ENCODE assay signal across 12 mouse cellular contexts in the genomic region with DNA sequence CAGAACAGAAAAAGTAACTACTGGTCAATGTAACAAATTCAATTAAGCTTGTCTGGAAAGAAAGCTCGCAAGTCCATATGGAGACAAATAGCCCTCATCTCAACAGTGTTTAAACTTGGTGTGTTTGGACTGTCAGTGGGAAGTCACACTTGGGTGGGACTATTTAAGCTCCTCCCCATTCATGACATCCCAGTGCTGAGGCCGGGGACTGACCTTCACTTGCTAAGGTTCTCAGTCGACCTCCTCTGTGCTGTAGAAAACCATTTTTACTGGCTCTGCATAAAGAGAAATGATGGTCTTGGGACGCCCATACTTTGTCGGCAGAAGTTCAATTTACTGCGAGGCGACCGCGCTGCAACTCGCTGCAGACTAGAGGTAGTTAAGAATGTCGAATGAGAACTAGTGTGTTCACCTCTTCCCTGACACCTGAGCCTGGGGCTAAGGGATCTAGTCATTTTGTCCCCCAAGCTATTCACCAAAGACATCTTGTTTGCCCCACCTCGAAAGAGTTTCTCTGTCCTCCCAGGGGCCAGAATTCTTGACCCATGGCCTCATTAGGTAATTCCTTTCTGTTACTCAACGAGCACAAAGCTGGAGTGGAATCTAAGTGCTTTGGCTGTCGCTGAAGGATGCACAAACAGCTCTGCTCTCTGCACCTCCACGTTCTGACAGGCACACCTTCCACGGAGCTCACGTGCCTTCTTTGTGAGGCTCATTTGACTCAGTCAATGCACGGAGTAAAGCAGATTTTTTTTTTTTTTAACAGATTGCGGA. TPM values are rescaled to one million over a fixed set of nuclear protein-coding genes. Genes with fewer than 3 reads are reported as not detected.
DNase-seq lines count a peak whose midpoint lies in the region; ATAC-seq and TF ChIP-seq lines count a peak whose summit lies in the region.
"Had no signal": no experiment of that assay in that cellular context is flagged by ENCODE, and none has a peak within 500 bp of the region (broad histone marks: within the 10 kb centered on the region; RNA-seq: fewer than 3 reads in every experiment).

No protein-coding gene starts in this region.

- peaks cover 14% of the 10 kb centered on the region for H3K4me1 ChIP-seq in heart, embryonic 11.5 days (ENCODE audit: control insufficient read depth, insufficient read depth, low read length)
- peaks cover 27% of the 10 kb centered on the region for H3K4me1 ChIP-seq in heart, embryonic 15.5 days (replicated peaks)
- peaks cover 19% of the 10 kb centered on the region for H3K4me1 ChIP-seq in lung, postnatal 0 days (ENCODE audit: insufficient read depth, low read depth, low read length)
- peaks cover 28% of the 10 kb centered on the region for H3K4me1 ChIP-seq in forebrain, embryonic 15.5 days
- H3K4me1 ChIP-seq in forebrain, embryonic 11.5 days (replicated peaks; ENCODE audit: control insufficient read depth, insufficient read depth, low read length), result peaks cover 14% of the 10 kb centered on the region

- H3K9me3 ChIP-seq in heart, embryonic 11.5 days (replicated peaks; ENCODE audit: control insufficient read depth, low read length), result no peaks in the 10 kb centered on the region
- no peaks in the 10 kb centered on the region for H3K9me3 ChIP-seq in heart, embryonic 15.5 days (replicated peaks)
- no peaks in the 10 kb centered on the region for H3K9me3 ChIP-seq in lung, postnatal 0 days (ENCODE audit: low read length)
- H3K9me3 ChIP-seq in forebrain, embryonic 15.5 days, result no peaks in the 10 kb centered on the region
- H3K9me3 ChIP-seq in forebrain, embryonic 11.5 days (ENCODE audit: control insufficient read depth, low read length), result no peaks in the 10 kb centered on the region

- no peaks in the 10 kb centered on the region for H3K27me3 ChIP-seq in heart, embryonic 11.5 days (ENCODE audit: control insufficient read depth, insufficient read depth, low read length)
- H3K27me3 ChIP-seq in heart, embryonic 15.5 days, result no peaks in the 10 kb centered on the region
- H3K27me3 ChIP-seq in lung, postnatal 0 days (replicated peaks; ENCODE audit: insufficient read depth, low read length), result no peaks in the 10 kb centered on the region
- H3K27me3 ChIP-seq in forebrain, embryonic 15.5 days, result no peaks in the 10 kb centered on the region
- no peaks in the 10 kb centered on the region; the same call in 1 of the 2 replicates for H3K27me3 ChIP-seq in forebrain, embryonic 11.5 days (ENCODE audit: control insufficient read depth, insufficient read depth, low read length)

- 0 out of 2 replicates have a peak overlapping the region, but pooled peaks have one; percentile 25 for H3K27ac ChIP-seq in heart, embryonic 11.5 days (ENCODE audit: low read depth, low read length)
- H3K27ac ChIP-seq in heart, embryonic 15.5 days, result peak overlapping the region; percentile 55
- peak overlapping the region; percentile 91 for H3K27ac ChIP-seq in lung, postnatal 0 days (ENCODE audit: low read length)
- H3K27ac ChIP-seq in forebrain, embryonic 15.5 days (replicated peaks), result no peak overlapping the region
- no peak overlapping the region for H3K27ac ChIP-seq in forebrain, embryonic 11.5 days (ENCODE audit: low read depth, low read length)

- TF ChIP-seq CTCF in lung, postnatal 0 days (IDR thresholded peaks at IDR 0.05), result no peak

- H3K4me2 ChIP-seq in heart, embryonic 11.5 days, result no peak overlapping the region
- H3K4me2 ChIP-seq in heart, embryonic 15.5 days, result peak overlapping the region; percentile 61; the same call in 1 of the 2 replicates
- H3K4me2 ChIP-seq in lung, postnatal 0 days (replicated peaks; ENCODE audit: low read depth, low read length), result peak overlapping the region; percentile 14; the same call in 1 of the 2 replicates
- no peak overlapping the region for H3K4me2 ChIP-seq in forebrain, embryonic 15.5 days (replicated peaks)
- no peak overlapping the region for H3K4me2 ChIP-seq in forebrain, embryonic 11.5 days (ENCODE audit: low read depth, low read length, severe bottlenecking)
- H3K4me2 ChIP-seq: liver, embryonic 11.5 days had no signal

- no peak overlapping the region for H3K4me3 ChIP-seq in heart, embryonic 11.5 days (ENCODE audit: low read depth, low read length)
- no peak overlapping the region for H3K4me3 ChIP-seq in heart, embryonic 15.5 days
- H3K4me3 ChIP-seq in lung, postnatal 0 days (ENCODE audit: low read depth, low read length), result no peak overlapping the region
- H3K4me3 ChIP-seq in forebrain, embryonic 15.5 days, result no peak overlapping the region
- no peak overlapping the region for H3K4me3 ChIP-seq in forebrain, embryonic 11.5 days (ENCODE audit: low read depth, low read length)

- ATAC-seq in heart, embryonic 11.5 days (replicated peaks; ENCODE audit: insufficient number of reproducible peaks, low FRiP score, low TSS enrichment), result no peak
- ATAC-seq in heart, embryonic 15.5 days (replicated peaks; ENCODE audit: insufficient number of reproducible peaks, insufficient read depth, low FRiP score, low read depth), result no peak
- ATAC-seq in lung, postnatal 0 days, result peak; percentile 20
- no peak for ATAC-seq in forebrain, embryonic 15.5 days (replicated peaks)
- no peak for ATAC-seq in forebrain, embryonic 11.5 days (replicated peaks; ENCODE audit: low FRiP score)
- ATAC-seq: forebrain, postnatal 0 days had no signal

- DNase-seq in heart, postnatal 4 days, result no peak
- DNase-seq in Muller cell, postnatal 12 days (ENCODE audit: inconsistent ontology term), result peak; percentile 14
- peak; percentile 90 for DNase-seq in lung, postnatal 0 days (ENCODE audit: low spot score)
- DNase-seq in adrenal gland, postnatal 36 days, result no peak
- DNase-seq in forebrain, embryonic 11.5 days (ENCODE audit: low spot score), result no peak
- DNase-seq: thymus, adult 18-20 months had no signal

- H3K9ac ChIP-seq in heart, embryonic 11.5 days (ENCODE audit: low read depth, low read length), result no peak overlapping the region
- no peak overlapping the region for H3K9ac ChIP-seq in heart, embryonic 15.5 days
- H3K9ac ChIP-seq in lung, postnatal 0 days (replicated peaks; ENCODE audit: low read depth), result no peak overlapping the region
- no peak overlapping the region for H3K9ac ChIP-seq in forebrain, embryonic 15.5 days (replicated peaks)
- no peak overlapping the region for H3K9ac ChIP-seq in forebrain, embryonic 11.5 days (ENCODE audit: low read length)

- TF ChIP-seq EP300 in lung, postnatal 0 days (IDR thresholded peaks at IDR 0.05), result peak; percentile 61; the same call in 1 of the 2 replicates

- H3K36me3 ChIP-seq in heart, embryonic 11.5 days (ENCODE audit: control insufficient read depth, insufficient read depth, low read length), result no peaks in the 10 kb centered on the region
- H3K36me3 ChIP-seq in heart, embryonic 15.5 days, result no peaks in the 10 kb centered on the region
- H3K36me3 ChIP-seq in lung, postnatal 0 days (ENCODE audit: insufficient read depth, low read length), result no peaks in the 10 kb centered on the region
- no peaks in the 10 kb centered on the region for H3K36me3 ChIP-seq in forebrain, embryonic 15.5 days
- no peaks in the 10 kb centered on the region for H3K36me3 ChIP-seq in forebrain, embryonic 11.5 days (ENCODE audit: control insufficient read depth, insufficient read depth, low read length)

- 60% methylated on average over 19 of the region's 19 CpGs for WGBS in heart, embryonic 11.5 days (ENCODE audit: insufficient replicate concordance)
- 64% methylated on average over 19 of the region's 19 CpGs for whole genome bisulfite sequencing in heart, embryonic 15.5 days
- WGBS in lung, postnatal 0 days, result 43% methylated on average over 19 of the region's 19 CpGs
- WGBS in forebrain, embryonic 15.5 days, result 58% methylated on average over 19 of the region's 19 CpGs
- 64% methylated on average over 19 of the region's 19 CpGs for WGBS in forebrain, embryonic 11.5 days

RNA-seq across cellular contexts. Expression of gene Gsg1, which starts 3.0 kb away (rescaled TPM):
- polyA plus RNA-seq in heart, embryonic 11.5 days (2014; fragmentation: Nextera tagmentation; extraction: Ambion mirVana), result 1.0 and 1.1 TPM in 2 replicates
- total RNA-seq in heart, postnatal 4 days (2021), result under 1 TPM; 0.81 to 0.88 TPM
- 0.58 and 0.72 TPM in 2 replicates for polyA plus RNA-seq in heart, embryonic 15.5 days (2015; fragmentation: Nextera tagmentation; extraction: Ambion mirVana)
- 2.9 and 5.5 TPM in 2 replicates for polyA plus RNA-seq in lung, postnatal 0 days (2015; fragmentation: Nextera tagmentation; extraction: Ambion mirVana)
- 0.22 and 0.31 TPM in 2 replicates for polyA plus RNA-seq in forebrain, embryonic 15.5 days (2015; fragmentation: Nextera tagmentation; extraction: Ambion mirVana)
- total RNA-seq in adrenal gland, postnatal 36 days (2021), result not detected
- polyA plus RNA-seq in forebrain, embryonic 11.5 days (2014; fragmentation: Nextera tagmentation; extraction: Ambion mirVana), result 0.29 and 0.99 TPM in 2 replicates
- total RNA-seq: adrenal gland, adult 18-20 months had no signal

RNA-seq across cellular contexts. Expression of gene Hebp1, which starts 53.3 kb away (rescaled TPM):
- polyA plus RNA-seq in heart, embryonic 11.5 days (2014; fragmentation: Nextera tagmentation; extraction: Ambion mirVana), result 7.2 and 15.2 TPM in 2 replicates
- 10 to 100 TPM; 45.0 to 59.6 TPM for total RNA-seq in heart, postnatal 4 days (2021)
- 10.2 and 14.3 TPM in 2 replicates for polyA plus RNA-seq in heart, embryonic 15.5 days (2015; fragmentation: Nextera tagmentation; extraction: Ambion mirVana)
- polyA plus RNA-seq in lung, postnatal 0 days (2015; fragmentation: Nextera tagmentation; extraction: Ambion mirVana), result 16.3 and 16.5 TPM in 2 replicates
- 2.6 and 2.8 TPM in 2 replicates for polyA plus RNA-seq in forebrain, embryonic 15.5 days (2015; fragmentation: Nextera tagmentation; extraction: Ambion mirVana)
- total RNA-seq in adrenal gland, postnatal 36 days (2021), result 10 to 100 TPM; 18.2 to 28.0 TPM
- polyA plus RNA-seq in forebrain, embryonic 11.5 days (2014; fragmentation: Nextera tagmentation; extraction: Ambion mirVana), result 3.0 and 4.0 TPM in 2 replicates

RNA-seq across cellular contexts. Expression of gene Fam234b, which starts 53.3 kb away (rescaled TPM):
- polyA plus RNA-seq in heart, embryonic 11.5 days (2014; fragmentation: Nextera tagmentation; extraction: Ambion mirVana), result 11.2 and 11.3 TPM in 2 replicates
- total RNA-seq in heart, postnatal 4 days (2021), result 1 to 10 TPM; 7.2 to 8.0 TPM
- 9.2 and 11.7 TPM in 2 replicates for polyA plus RNA-seq in heart, embryonic 15.5 days (2015; fragmentation: Nextera tagmentation; extraction: Ambion mirVana)
- 5.7 and 6.1 TPM in 2 replicates for polyA plus RNA-seq in lung, postnatal 0 days (2015; fragmentation: Nextera tagmentation; extraction: Ambion mirVana)
- polyA plus RNA-seq in forebrain, embryonic 15.5 days (2015; fragmentation: Nextera tagmentation; extraction: Ambion mirVana), result 83.1 and 86.7 TPM in 2 replicates
- 10 to 100 TPM; 26.5 to 31.9 TPM for total RNA-seq in adrenal gland, postnatal 36 days (2021)
- 34.2 and 37.7 TPM in 2 replicates for polyA plus RNA-seq in forebrain, embryonic 11.5 days (2014; fragmentation: Nextera tagmentation; extraction: Ambion mirVana)

RNA-seq across cellular contexts. Expression of gene Pbp2, which starts 59.1 kb away (rescaled TPM):
- polyA plus RNA-seq in heart, embryonic 11.5 days (2014; fragmentation: Nextera tagmentation; extraction: Ambion mirVana), result not detected in 2 replicates
- total RNA-seq in heart, postnatal 4 days (2021), result not detected
- 0.10 TPM in 1 of 2 replicates, not detected in the other for polyA plus RNA-seq in heart, embryonic 15.5 days (2015; fragmentation: Nextera tagmentation; extraction: Ambion mirVana)
- polyA plus RNA-seq in lung, postnatal 0 days (2015; fragmentation: Nextera tagmentation; extraction: Ambion mirVana), result 0.42 and 1.6 TPM in 2 replicates
- not detected in 2 replicates for polyA plus RNA-seq in forebrain, embryonic 15.5 days (2015; fragmentation: Nextera tagmentation; extraction: Ambion mirVana)
- total RNA-seq in adrenal gland, postnatal 36 days (2021), result not detected
- polyA plus RNA-seq in forebrain, embryonic 11.5 days (2014; fragmentation: Nextera tagmentation; extraction: Ambion mirVana), result not detected in 2 replicates
- total RNA-seq: adrenal gland, adult 18-20 months; forebrain, postnatal 0 days had no signal
- polyA plus RNA-seq: forebrain, postnatal 0 days; liver, embryonic 11.5 days had no signal

Comparison
In these comparisons a context has a peak if more than half of its experiments do, and no peak if none do; other contexts are left out.
1. H3K4me2 ChIP-seq: peak in heart, embryonic 15.5 days (single experiment) and lung, postnatal 0 days (single experiment); none in heart, embryonic 11.5 days (single experiment), forebrain, embryonic 15.5 days (single experiment) and forebrain, embryonic 11.5 days (single experiment).
2. H3K27ac ChIP-seq: peak in heart, embryonic 11.5 days (single experiment), heart, embryonic 15.5 days (single experiment) and lung, postnatal 0 days (single experiment); none in forebrain, embryonic 15.5 days (single experiment) and forebrain, embryonic 11.5 days (single experiment).
3. DNase-seq: peak in Muller cell, postnatal 12 days (single experiment) and lung, postnatal 0 days (single experiment); none in heart, postnatal 4 days (single experiment), adrenal gland, postnatal 36 days (0 of 2) and forebrain, embryonic 11.5 days (single experiment).